Mouse (Mus musculus): ENCODE data around the gene Mlf2.

The Mlf2 gene

DNA sequence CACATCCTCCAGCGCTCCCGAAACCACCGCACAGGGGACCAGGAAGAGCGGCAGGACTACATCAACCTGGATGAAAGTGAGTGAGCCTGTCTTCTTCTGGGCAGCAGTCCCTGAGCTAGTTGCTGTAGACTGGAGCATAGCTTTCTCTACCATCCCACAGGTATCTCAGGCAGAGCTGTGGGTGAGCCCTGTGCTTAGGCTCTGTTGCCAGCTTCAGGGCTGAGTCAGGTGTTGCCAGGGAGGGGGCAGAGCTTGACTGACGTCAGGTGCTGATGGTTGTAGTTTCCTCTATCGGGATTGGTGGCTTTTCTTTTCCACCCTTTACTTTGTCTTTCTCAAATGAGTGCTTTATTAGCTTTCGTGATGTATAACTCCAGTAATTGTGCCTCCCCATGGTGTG, 3.5 kb downstream of the Mlf2 start:
- DNase-seq (ENCODE audit: low spot score), result no peak

DNA sequence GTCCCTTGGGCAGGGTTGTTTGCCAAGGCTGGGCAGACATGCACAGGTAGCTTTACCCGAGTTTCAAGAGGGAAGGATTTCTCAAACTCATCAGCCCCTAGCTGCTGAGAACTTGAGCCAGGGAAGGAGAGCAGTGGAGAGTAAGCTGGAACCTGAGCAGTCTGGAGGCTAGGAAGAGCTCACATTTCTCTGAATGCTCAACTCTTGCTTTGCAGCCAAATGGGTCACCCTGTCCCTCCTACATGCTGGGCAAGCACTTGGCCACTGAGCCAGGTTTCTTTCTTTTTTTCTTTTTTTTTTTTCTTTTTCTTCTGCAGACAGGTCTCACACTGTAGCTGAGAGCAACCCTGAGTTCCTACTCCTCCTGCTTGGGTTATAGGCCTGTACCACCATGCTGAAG, 5.5 kb downstream of the Mlf2 start:
- no peak for DNase-seq (ENCODE audit: low spot score)

DNA sequence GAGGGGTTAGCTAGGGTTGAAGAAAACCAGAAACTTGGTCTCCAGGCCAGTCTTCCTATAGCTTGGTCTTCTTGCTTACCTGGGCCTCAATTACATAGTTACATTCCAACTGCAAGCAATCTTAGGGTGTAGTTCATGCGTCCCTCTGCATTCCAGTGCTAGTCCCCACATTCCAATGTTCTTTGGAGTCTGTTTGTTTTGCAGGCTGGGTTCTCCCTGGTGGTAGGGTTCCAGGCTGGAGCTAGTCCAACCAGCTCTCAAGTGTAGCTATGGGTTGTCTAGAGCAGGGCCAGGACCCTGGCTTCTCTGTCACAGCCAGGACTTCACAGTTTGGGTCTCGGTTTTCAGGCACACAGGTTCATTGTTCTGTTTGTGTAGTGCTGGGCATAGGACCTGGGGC, 6.3 kb downstream of the Mlf2 start:
- DNase-seq (ENCODE audit: low spot score), result no peak

DNA sequence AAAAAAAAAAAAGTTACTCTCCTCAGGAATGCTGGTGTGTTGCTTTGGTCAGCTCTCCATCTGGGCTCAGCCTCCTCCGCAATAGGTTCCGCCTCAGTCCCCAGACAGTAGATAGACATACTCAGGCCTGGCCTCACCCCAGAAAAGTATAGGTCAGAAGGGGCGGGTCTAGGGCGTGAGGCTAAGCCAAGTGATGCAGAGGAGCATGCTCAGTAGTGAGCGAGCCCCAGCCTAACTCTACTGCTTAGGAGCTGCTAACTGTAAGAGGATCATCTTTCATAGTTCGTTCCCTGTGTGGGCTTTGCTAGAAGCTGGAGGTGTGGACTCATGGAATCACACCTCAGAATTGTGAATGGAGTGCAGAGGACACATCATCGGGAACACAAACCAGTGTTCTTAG, 7.4 kb downstream of the Mlf2 start:
- no peak for DNase-seq (ENCODE audit: low spot score)

DNA sequence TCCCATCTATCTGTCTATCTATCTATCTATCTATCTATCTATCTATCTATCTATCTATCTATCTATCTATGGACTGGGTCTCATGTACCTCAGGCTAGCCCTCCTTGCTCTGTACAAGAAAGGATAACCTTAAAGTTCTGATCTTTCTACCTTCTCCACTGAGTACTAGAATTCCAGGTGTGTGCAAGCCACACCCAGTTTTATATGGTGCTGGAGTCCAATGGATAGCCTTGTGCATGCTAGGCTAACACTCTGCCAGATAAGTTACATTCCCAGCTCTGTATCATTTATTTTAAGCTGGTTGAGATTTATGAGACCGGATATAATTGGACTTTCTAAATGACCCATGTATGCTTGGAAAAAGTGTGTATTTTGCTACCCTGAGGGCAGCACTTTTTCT, 10.5 kb downstream of the Mlf2 start:
- no peak for DNase-seq (ENCODE audit: low spot score)

DNA sequence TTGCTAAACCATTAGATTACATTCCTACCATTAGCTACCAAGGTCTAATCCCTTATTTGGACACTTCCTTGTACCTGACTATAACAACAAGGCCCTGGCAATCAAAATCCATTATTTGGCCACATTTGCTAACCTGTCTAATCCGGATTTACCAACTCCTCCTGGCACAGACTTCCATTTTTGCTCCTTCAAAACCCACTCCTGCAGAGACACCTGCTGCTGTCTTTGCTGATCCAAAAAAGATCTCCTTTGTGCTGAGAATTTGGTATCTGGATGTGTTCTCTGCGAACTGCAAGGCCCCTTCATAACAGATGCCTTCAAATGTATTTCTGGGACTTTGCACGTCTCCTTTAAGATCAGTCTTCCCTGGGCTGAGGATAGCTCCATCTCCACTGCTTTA, 12.3 kb downstream of the Mlf2 start:
- DNase-seq (ENCODE audit: low spot score), result no peak

DNA sequence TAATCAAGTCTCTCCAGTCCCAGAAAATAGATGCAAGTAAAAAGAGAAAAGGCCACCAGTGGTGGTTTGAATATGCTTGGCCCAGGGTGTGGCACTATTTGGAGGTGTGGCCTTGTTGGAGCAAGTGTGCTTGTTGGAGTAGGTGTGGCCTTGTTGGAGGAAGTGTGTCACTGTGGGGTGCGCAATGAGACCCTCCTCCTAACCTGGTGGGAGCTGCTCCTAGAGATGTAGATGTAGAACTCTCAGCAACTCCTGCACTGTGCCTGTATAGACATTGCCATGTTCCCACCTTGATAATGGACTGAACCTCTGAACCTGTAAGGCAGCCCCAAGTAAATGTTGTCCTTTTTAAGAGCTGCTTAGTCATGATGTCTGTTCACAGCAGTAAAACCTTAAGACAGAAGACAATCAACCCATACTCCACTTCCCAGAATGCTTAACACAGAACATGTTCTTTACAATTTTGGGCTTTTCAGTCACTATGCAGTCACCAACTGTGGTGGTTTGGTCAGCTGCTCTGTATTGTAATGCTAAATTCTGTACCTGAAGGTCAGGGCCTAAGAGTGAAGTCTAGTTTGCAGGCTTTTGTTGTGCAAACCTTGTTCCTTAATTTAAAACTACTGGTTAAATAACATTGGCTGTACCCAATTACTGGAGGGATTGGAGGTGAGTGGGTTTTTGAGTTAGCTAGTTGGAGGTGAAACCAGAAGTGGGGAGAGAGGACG, 23.0 kb downstream of the Mlf2 start:
- no peak for DNase-seq (ENCODE audit: low spot score)

DNA sequence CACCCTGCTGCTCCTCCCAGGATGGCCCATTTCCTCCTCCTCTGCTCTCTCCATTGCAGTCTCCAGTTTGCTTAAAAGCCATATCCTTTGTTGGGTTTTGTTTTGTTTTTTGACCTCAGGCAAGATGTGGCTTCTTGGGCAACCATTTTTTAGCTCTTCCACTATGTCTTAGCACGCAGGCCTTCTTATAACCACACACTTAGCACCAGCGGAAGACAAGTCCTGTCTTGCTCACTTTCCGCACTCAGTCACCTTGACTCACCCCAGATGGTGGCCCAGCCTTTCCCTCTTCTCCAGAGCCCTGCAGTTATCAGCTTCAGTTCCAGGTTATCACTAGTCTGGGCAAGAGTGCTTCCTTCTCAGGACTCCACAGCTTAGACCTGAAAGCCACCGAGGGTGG, 24.0 kb downstream of the Mlf2 start:
- DNase-seq (ENCODE audit: low spot score), result no peak

DNA sequence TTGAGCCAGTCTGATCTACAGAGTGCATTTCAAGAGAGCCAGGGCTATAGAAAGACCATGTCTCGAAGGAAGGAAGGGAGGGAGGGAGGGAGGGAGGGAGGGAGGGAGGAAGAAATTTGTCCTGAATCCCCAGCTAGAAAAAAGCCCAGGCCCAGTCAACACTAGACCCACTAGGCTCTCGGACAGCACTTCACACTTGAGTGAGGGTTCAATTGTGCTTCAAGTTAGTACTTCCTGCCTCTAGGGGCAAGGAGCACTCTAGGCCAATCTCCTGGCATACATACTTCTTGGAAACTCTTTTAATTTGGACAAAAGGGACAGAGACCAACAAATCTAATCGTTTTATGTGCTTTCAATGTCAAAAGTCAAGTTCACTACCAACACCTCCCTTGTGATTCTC, 26.9 kb downstream of the Mlf2 start:
- no peak for DNase-seq (ENCODE audit: low spot score)

DNA sequence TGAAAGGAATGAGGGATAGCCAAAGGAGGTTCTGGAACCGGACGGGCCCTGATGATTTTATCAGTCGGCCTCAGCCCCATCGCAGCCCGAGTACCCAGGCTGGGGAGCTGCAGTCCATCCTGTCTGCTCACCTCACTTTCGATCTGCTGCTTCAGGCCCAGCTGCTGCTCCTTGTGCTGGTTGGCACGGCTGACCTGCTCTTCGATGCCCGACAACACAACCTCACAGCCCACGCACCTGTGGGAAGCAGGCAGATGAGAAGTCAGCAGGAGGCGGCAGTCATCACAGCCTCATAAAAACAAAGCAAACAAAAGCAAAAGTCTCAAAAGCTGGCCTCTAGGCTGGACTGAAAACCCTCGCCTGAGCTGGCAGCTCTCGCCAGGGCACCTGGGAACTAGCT, 28.8 kb downstream of the Mlf2 start:
- DNase-seq (ENCODE audit: low spot score), result no peak

DNA sequence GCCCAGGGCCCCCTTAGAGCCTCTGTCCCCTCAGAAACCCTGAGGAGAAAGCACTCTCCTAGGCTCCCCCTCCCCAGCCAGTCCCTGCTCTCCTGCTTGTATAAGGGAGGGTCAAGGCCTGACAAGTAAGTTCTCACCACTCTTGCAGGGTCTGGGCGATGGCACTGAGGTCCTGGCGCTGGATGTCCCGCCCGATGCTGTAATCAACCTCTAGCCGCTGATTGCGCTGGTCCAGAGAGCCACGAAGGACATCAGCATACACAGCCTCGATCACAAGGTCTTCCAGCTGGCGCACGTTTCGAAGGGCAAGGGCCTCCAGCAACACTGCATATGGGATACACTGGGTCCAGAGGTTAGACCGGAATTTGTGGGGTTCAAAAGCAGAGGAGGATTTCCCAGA, 29.8 kb downstream of the Mlf2 start:
- DNase-seq (ENCODE audit: low spot score), result no peak

DNA sequence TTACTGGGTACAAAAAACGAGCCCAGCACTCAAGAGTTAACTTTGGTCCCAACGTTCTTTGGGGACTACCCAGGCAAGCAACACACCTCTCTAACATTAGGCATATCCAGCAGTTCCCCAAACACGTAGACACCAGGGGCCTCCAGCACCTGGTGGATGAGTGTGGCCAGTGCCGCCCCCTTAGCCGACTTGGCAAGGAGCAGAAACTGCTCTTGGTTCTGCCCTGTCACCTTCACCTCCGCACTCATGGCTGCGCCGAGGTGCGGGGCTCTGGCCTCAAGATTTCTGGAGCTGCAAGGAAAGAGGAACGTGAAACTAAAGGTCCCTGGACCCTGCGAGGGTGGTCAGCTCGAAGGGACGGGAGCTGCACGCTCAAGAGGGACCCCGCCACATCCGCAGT, 33.5 kb downstream of the Mlf2 start:
- DNase-seq (ENCODE audit: low spot score), result no peak

DNA sequence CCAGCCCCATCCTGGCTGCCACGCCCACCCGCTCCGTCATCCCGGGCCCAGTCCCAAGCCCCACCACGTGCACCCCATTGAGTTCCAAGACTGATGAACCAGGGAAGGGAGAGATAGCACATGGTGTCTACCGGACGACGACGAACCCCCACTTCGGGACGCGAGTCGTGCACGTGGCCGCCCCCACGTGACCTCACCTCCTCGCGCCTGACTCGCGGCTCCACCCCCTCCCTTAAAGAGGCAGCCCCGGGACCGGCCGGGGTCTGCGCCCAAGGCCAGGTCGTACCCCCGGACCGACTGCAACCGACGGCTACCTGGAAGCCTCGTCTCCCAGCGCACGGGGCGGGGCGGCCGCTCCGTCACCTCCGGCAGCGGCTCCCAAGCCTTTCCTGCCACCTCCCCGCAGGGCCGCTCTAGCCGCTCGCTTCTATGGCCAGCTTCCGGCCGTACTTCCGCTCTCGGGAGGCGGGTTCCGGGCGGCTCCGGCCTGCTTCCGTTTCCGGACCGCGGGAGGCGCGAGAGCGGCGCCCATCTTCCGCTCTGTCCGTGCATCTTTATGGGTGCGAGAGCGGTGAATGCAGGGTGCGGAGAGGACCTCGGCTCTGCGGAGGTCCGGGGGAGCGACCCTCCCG, 34.0 kb downstream of the Mlf2 start, which contains the start of gene Cops7a:
TSS of gene Cops7a (minus strand) at position 451 of the 632 bp plus-strand sequence.
- peak; percentile 95 for DNase-seq (ENCODE audit: low spot score)

DNA sequence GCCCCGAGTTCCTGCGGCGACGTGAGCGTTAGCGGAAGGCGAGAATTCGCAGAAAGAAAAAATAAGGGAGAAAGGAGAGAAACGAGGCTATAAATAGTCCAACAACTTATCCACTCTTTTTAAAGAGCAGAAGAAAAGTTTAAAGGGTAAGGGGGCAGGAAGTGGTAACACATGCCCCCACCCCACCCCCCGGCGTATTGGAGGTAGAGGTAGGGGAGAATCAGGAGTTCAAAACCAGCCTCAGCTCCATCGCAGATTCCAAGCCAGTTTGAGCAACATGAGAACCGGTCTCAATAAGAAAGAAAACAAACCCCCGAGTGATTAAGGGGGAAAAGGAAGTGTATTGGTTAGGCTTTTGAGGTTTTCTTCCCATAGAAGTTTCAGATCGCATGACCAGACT, 34.6 kb downstream of the Mlf2 start:
- DNase-seq (ENCODE audit: low spot score), result no peak

DNA sequence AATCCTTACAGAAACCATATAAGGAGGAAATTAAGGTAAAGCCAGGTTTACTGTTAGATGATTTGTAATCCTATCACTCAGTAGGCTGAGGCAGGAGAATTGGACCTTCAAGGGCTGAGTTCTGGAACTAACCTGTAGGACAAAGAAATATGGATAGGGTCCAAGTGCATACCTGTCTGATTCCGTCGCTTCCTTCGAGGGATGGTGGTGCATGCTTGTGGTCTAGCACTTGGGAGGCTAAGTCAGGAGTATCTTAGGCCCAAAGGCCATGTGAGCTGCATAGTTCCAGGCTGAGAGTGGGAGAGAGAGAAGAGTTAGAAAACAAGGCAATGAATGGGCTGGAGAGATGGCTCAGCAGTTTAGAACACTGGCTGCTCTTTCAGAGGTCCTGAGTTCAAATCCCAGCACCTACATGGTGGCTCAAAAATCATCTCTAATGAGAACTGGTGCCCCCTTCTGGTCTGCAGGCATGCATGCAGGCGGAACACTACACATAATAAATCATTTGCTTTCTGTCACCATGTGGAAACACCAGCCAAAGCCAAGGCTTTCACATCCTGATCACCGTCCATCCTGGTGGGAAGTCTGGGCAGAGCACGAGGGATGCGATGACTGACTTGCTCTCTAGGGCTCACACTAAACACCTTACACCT, 35.4 kb downstream of the Mlf2 start:
- no peak for DNase-seq (ENCODE audit: low spot score)

DNA sequence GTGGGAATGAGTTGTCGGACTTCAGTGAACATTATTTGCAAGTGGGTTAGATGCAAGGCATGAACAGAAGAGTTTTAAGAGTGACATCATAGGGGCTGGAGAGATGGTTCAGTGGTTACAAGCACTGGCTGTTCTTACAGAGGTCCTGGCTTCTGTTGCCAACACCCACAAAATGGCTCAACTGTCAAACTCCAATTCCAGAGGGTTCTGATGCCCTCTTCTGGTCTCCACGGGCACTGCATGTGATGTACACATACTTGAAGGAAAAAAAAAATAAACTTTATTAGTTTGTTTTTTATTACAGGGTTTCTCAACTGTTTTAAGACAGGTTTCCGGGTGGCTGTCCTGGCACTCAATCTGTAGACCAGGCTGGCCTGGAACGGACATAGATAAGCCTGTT, 36.6 kb downstream of the Mlf2 start:
- DNase-seq (ENCODE audit: low spot score), result no peak

Data from testis, postnatal 14 days (tissue).